Comparison of ENCODE assay signal across 20 mouse cellular contexts in the genomic region with DNA sequence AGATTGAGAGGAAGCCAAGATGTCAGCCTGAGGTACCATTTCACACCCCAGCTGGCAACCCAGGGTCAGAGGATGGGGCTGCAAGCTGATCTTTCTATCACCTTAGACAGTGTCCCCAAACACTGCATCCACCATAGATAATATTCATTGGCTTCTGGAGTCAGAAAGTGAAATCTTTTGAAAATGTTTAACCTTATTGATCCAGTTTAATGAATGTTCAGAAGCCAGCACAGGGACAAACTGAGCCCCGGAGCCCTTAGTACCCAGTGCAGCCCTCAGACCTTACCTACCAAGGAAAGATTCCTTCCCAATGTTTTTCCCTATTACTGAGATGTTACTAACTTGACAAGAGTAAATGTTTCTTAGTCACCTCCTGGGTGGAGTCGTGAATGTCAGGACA. TPM values are rescaled to one million over a fixed set of nuclear protein-coding genes. Genes with fewer than 3 reads are reported as not detected.
DNase-seq lines count a peak whose midpoint lies in the region; ATAC-seq and TF ChIP-seq lines count a peak whose summit lies in the region.
"Had no signal": no experiment of that assay in that cellular context is flagged by ENCODE, and none has a peak within 500 bp of the region (broad histone marks: within the 10 kb centered on the region; RNA-seq: fewer than 3 reads in every experiment).

No protein-coding gene starts in this region.

- peaks cover 6% of the 10 kb centered on the region for H3K4me1 ChIP-seq in liver, adult 2 months (ENCODE audit: control insufficient read depth, insufficient read depth, low read length)
- H3K4me1 ChIP-seq in liver, postnatal 0 days (ENCODE audit: insufficient read depth), result no peaks in the 10 kb centered on the region
- H3K4me1 ChIP-seq in liver, embryonic 12.5 days, result peaks cover 10% of the 10 kb centered on the region; the same call in 1 of the 2 replicates
- H3K4me1 ChIP-seq: forebrain, embryonic 10.5 days; forebrain, embryonic 12.5 days had no signal

- no peak for TF ChIP-seq CTCF in liver, adult 2 months (IDR thresholded peaks at IDR 0.05; ENCODE audit: low read depth, low read length)
- TF ChIP-seq CTCF in liver, postnatal 0 days (IDR thresholded peaks at IDR 0.05; ENCODE audit: low read depth), result no peak

- peak; percentile 27 to 37 for DNase-seq in cerebellum, postnatal 10 days
- no peak for DNase-seq in cerebellum, postnatal 25 days
- DNase-seq in liver, adult 2 months (ENCODE audit: extremely low read depth, low read depth, low spot score), result peak; percentile 68
- DNase-seq in liver, result no peak
- DNase-seq in liver, postnatal 0 days, result no peak
- DNase-seq: adrenal gland, adult 2 months; adrenal gland, postnatal 10 days; adrenal gland, postnatal 25 days; cerebellum, adult 11-12 months; cerebellum, adult 9-11 months; cerebellum, postnatal 36 days; embryo, embryonic 11 days had no signal

- no peak overlapping the region for H3K4me3 ChIP-seq in liver, adult 2 months (ENCODE audit: insufficient read depth, low read depth, low read length)
- no peak overlapping the region for H3K4me3 ChIP-seq in liver, postnatal 0 days (ENCODE audit: low read depth, low read length)
- no peak overlapping the region for H3K4me3 ChIP-seq in liver, embryonic 12.5 days
- H3K4me3 ChIP-seq: embryonic facial prominence, embryonic 13.5 days; embryonic facial prominence, embryonic 15.5 days; erythroblast, embryonic 14.5 days; forebrain, embryonic 10.5 days; forebrain, embryonic 12.5 days had no signal

- peak; percentile 59; the same call in 1 of the 2 replicates for ATAC-seq in liver, postnatal 0 days
- ATAC-seq in liver, embryonic 12.5 days, result no peak
- ATAC-seq: forebrain, embryonic 14.5 days; forebrain, embryonic 16.5 days had no signal

- no peaks in the 10 kb centered on the region for H3K36me3 ChIP-seq in liver, adult 2 months (ENCODE audit: control insufficient read depth, insufficient read depth, low read length)
- no peaks in the 10 kb centered on the region for H3K36me3 ChIP-seq in liver, postnatal 0 days (replicated peaks; ENCODE audit: insufficient read depth, low read length)
- no peaks in the 10 kb centered on the region for H3K36me3 ChIP-seq in liver, embryonic 12.5 days
- H3K36me3 ChIP-seq: embryonic facial prominence, embryonic 13.5 days; embryonic facial prominence, embryonic 15.5 days; forebrain, embryonic 10.5 days; forebrain, embryonic 12.5 days had no signal

- no peak overlapping the region for H3K27ac ChIP-seq in liver, adult 2 months (replicated peaks; ENCODE audit: insufficient read depth, low read depth, low read length)
- H3K27ac ChIP-seq in liver, postnatal 0 days (ENCODE audit: low read depth), result no peak overlapping the region
- no peak overlapping the region for H3K27ac ChIP-seq in liver, embryonic 12.5 days
- H3K27ac ChIP-seq: embryonic facial prominence, embryonic 13.5 days; embryonic facial prominence, embryonic 15.5 days; forebrain, embryonic 10.5 days; forebrain, embryonic 12.5 days had no signal

- no peaks in the 10 kb centered on the region for H3K27me3 ChIP-seq in liver, adult 2 months (ENCODE audit: control insufficient read depth, insufficient read depth, low read length)
- H3K27me3 ChIP-seq in liver, postnatal 0 days (ENCODE audit: insufficient read depth, low read length), result no peaks in the 10 kb centered on the region
- H3K27me3 ChIP-seq in liver, embryonic 12.5 days (replicated peaks), result 0 out of 2 replicates have a peak, but pooled peaks cover 7% of the 10 kb centered on the region
- H3K27me3 ChIP-seq: embryonic facial prominence, embryonic 13.5 days; embryonic facial prominence, embryonic 15.5 days had no signal

- no peak for TF ChIP-seq POLR2A in liver, adult 2 months (IDR thresholded peaks at IDR 0.05; ENCODE audit: extremely low read depth, insufficient read depth, low read length)

- no peak overlapping the region for H3K9ac ChIP-seq in liver, adult 2 months (ENCODE audit: low read depth, low read length)
- H3K9ac ChIP-seq in liver, postnatal 0 days (replicated peaks), result no peak overlapping the region
- no peak overlapping the region for H3K9ac ChIP-seq in liver, embryonic 12.5 days
- H3K9ac ChIP-seq: embryonic facial prominence, embryonic 13.5 days; embryonic facial prominence, embryonic 15.5 days; forebrain, embryonic 12.5 days had no signal

- no peaks in the 10 kb centered on the region for H3K79me2 ChIP-seq in liver, adult 2 months (ENCODE audit: control insufficient read depth, insufficient read depth, low read length)

- H3K4me2 ChIP-seq in liver, postnatal 0 days (ENCODE audit: low read depth, low read length), result no peak overlapping the region
- no peak overlapping the region for H3K4me2 ChIP-seq in liver, embryonic 12.5 days
- H3K4me2 ChIP-seq: embryonic facial prominence, embryonic 13.5 days; embryonic facial prominence, embryonic 15.5 days; forebrain, embryonic 12.5 days had no signal

- TF ChIP-seq EP300 in liver, postnatal 0 days (IDR thresholded peaks at IDR 0.05; ENCODE audit: low read depth), result no peak

- no peaks in the 10 kb centered on the region for H3K9me3 ChIP-seq in liver, postnatal 0 days (ENCODE audit: low read length)
- H3K9me3 ChIP-seq in liver, embryonic 12.5 days (replicated peaks), result no peaks in the 10 kb centered on the region
- H3K9me3 ChIP-seq: embryonic facial prominence, embryonic 13.5 days; embryonic facial prominence, embryonic 15.5 days; forebrain, embryonic 10.5 days had no signal

- WGBS in liver, adult 2 months, result 26% methylated on average over 2 of the region's 2 CpGs
- WGBS in liver, postnatal 0 days (ENCODE audit: insufficient replicate concordance), result 57% methylated on average over 2 of the region's 2 CpGs
- 65% methylated on average over 2 of the region's 2 CpGs for WGBS in liver, embryonic 12.5 days (ENCODE audit: insufficient replicate concordance)

RNA-seq across cellular contexts. Expression of gene Aplp2, which starts 26.9 kb away (rescaled TPM):
- total RNA-seq in liver, adult 2 months (2014; rRNA removed), result 195 and 214 TPM in 2 replicates
- 260 and 276 TPM in 2 replicates for polyA plus RNA-seq in liver, adult 2 months (2012; rRNA removed)
- polyA plus RNA-seq in liver, postnatal 0 days (2015; fragmentation: Nextera tagmentation; extraction: Ambion mirVana), result 167 and 178 TPM in 2 replicates
- 210 and 212 TPM in 2 replicates for polyA plus RNA-seq in liver, embryonic 12.5 days (2016; fragmentation: Nextera tagmentation; extraction: Ambion mirVana)

RNA-seq across cellular contexts. Expression of gene Prdm10, which starts 41.8 kb away (rescaled TPM):
- 2.7 and 3.6 TPM in 2 replicates for total RNA-seq in liver, adult 2 months (2014; rRNA removed)
- 4.5 and 4.8 TPM in 2 replicates for polyA plus RNA-seq in liver, adult 2 months (2012; rRNA removed)
- 1.3 and 1.5 TPM in 2 replicates for polyA plus RNA-seq in liver, postnatal 0 days (2015; fragmentation: Nextera tagmentation; extraction: Ambion mirVana)
- 4.1 and 4.7 TPM in 2 replicates for polyA plus RNA-seq in liver, embryonic 12.5 days (2016; fragmentation: Nextera tagmentation; extraction: Ambion mirVana)

Comparison
In these comparisons a context has a peak if more than half of its experiments do, and no peak if none do; other contexts are left out.
1. DNase-seq: peak in cerebellum, postnatal 10 days (2 of 2) and liver, adult 2 months (single experiment); none in cerebellum, postnatal 25 days (0 of 2), liver (single experiment) and liver, postnatal 0 days (single experiment).